In genomic region chr1:134747236-134748174, GRCm38 (mm10) we compare ENCODE assay signal across 8 mouse cellular contexts.
DNase-seq lines count a peak whose midpoint lies in the region; ATAC-seq lines count a peak whose summit lies in the region.

No protein-coding gene starts in this region.

- H3K4me3 ChIP-seq in kidney, embryonic 16.5 days (ENCODE audit: low read length) = no peak overlapping the region
- peak overlapping the region; percentile 90 for H3K4me3 ChIP-seq in megakaryocyte, embryonic 14.5 days (replicated peaks)
- H3K4me3 ChIP-seq in stomach, embryonic 16.5 days (replicated peaks; ENCODE audit: low read length) = no peak overlapping the region
- H3K4me3 ChIP-seq in forebrain, embryonic 13.5 days = no peak overlapping the region

- H3K27ac ChIP-seq in kidney, embryonic 16.5 days (ENCODE audit: low read length) = no peak overlapping the region
- no peak overlapping the region for H3K27ac ChIP-seq in stomach, embryonic 16.5 days (ENCODE audit: low read length)
- no peak overlapping the region for H3K27ac ChIP-seq in forebrain, embryonic 13.5 days

- peaks cover 15% of the 10 kb centered on the region; the same call in 1 of the 2 replicates for H3K4me1 ChIP-seq in kidney, embryonic 16.5 days (ENCODE audit: insufficient read depth, low read length)
- H3K4me1 ChIP-seq in megakaryocyte, embryonic 14.5 days = peaks cover 22% of the 10 kb centered on the region
- peaks cover 37% of the 10 kb centered on the region for H3K4me1 ChIP-seq in stomach, embryonic 16.5 days (ENCODE audit: control insufficient read depth, insufficient read depth, low read length)
- peaks cover 9% of the 10 kb centered on the region for H3K4me1 ChIP-seq in forebrain, embryonic 13.5 days

- no peaks in the 10 kb centered on the region for H3K27me3 ChIP-seq in kidney, embryonic 16.5 days (ENCODE audit: insufficient read depth, low read length)
- peaks cover 49% of the 10 kb centered on the region for H3K27me3 ChIP-seq in megakaryocyte, embryonic 14.5 days (replicated peaks)
- no peaks in the 10 kb centered on the region for H3K27me3 ChIP-seq in stomach, embryonic 16.5 days (ENCODE audit: control insufficient read depth, insufficient read depth, low read length)
- H3K27me3 ChIP-seq in forebrain, embryonic 13.5 days = no peaks in the 10 kb centered on the region

- H3K4me2 ChIP-seq in kidney, embryonic 16.5 days (replicated peaks; ENCODE audit: low read depth, low read length) = 0 out of 2 replicates have a peak overlapping the region, but pooled peaks have one; percentile 10
- H3K4me2 ChIP-seq in stomach, embryonic 16.5 days (ENCODE audit: low read depth, low read length) = peak overlapping the region; percentile 29; the same call in 1 of the 2 replicates
- no peak overlapping the region for H3K4me2 ChIP-seq in forebrain, embryonic 13.5 days

- no peak overlapping the region for H3K9ac ChIP-seq in kidney, embryonic 16.5 days (replicated peaks; ENCODE audit: low read length)
- no peak overlapping the region for H3K9ac ChIP-seq in stomach, embryonic 16.5 days (ENCODE audit: low read length)
- H3K9ac ChIP-seq in forebrain, embryonic 13.5 days = no peak overlapping the region

- peak; percentile 76 for ATAC-seq in erythroid progenitor cell, adult 5-6 weeks (replicated peaks; ENCODE audit: low FRiP score, poor library complexity, severe bottlenecking)
- ATAC-seq in kidney, embryonic 16.5 days (ENCODE audit: low FRiP score, low TSS enrichment) = no peak
- ATAC-seq in stomach, embryonic 16.5 days (ENCODE audit: insufficient read depth, low FRiP score) = no peak
- no peak for ATAC-seq in forebrain, embryonic 13.5 days

- H3K9me3 ChIP-seq in kidney, embryonic 16.5 days (ENCODE audit: low read length) = no peaks in the 10 kb centered on the region
- H3K9me3 ChIP-seq in megakaryocyte, embryonic 14.5 days = no peaks in the 10 kb centered on the region
- H3K9me3 ChIP-seq in stomach, embryonic 16.5 days (replicated peaks; ENCODE audit: control insufficient read depth, low read length) = no peaks in the 10 kb centered on the region
- H3K9me3 ChIP-seq in forebrain, embryonic 13.5 days (replicated peaks) = no peaks in the 10 kb centered on the region

- DNase-seq in A20 (ENCODE audit: low read depth, low spot score) = peak; percentile 89
- peak; percentile 67 for DNase-seq in ES-CJ7 (ENCODE audit: low read depth, low spot score)
- DNase-seq in layer of hippocampus, postnatal 14 days (ENCODE audit: low spot score in 2 of 2) = no peak

- H3K36me3 ChIP-seq in kidney, embryonic 16.5 days (ENCODE audit: insufficient read depth, low read length) = no peaks in the 10 kb centered on the region
- H3K36me3 ChIP-seq in megakaryocyte, embryonic 14.5 days (replicated peaks; ENCODE audit: low read length) = no peaks in the 10 kb centered on the region
- no peaks in the 10 kb centered on the region for H3K36me3 ChIP-seq in stomach, embryonic 16.5 days (ENCODE audit: control insufficient read depth, insufficient read depth, low read length)
- H3K36me3 ChIP-seq in forebrain, embryonic 13.5 days (ENCODE audit: poor library complexity, severe bottlenecking) = no peaks in the 10 kb centered on the region

- 26% methylated on average over 23 of the region's 23 CpGs for WGBS in kidney, embryonic 16.5 days
- 23% methylated on average over 23 of the region's 23 CpGs for WGBS in stomach, embryonic 16.5 days
- WGBS in forebrain, embryonic 13.5 days = 19% methylated on average over 23 of the region's 23 CpGs

Comparison
In these comparisons a context has a peak if more than half of its experiments do, and no peak if none do; other contexts are left out.
1. DNase-seq: peak in A20 (single experiment) and ES-CJ7 (single experiment); none in layer of hippocampus, postnatal 14 days (0 of 2).